Mouse (Mus musculus): ENCODE results near the gene D730048I06Rik. TPM values are rescaled to one million over a fixed set of nuclear protein-coding genes. Genes with fewer than 3 reads are reported as not detected.
"Not testable (repeated sequence)": the region's sequence is repeated elsewhere in the genome, so short reads cannot be mapped to it uniquely, and the experiment has no call there.

The D730048I06Rik gene
- polyA plus RNA-seq (2015; fragmentation: Nextera tagmentation; extraction: Ambion mirVana): not detected in 2 replicates

DNA sequence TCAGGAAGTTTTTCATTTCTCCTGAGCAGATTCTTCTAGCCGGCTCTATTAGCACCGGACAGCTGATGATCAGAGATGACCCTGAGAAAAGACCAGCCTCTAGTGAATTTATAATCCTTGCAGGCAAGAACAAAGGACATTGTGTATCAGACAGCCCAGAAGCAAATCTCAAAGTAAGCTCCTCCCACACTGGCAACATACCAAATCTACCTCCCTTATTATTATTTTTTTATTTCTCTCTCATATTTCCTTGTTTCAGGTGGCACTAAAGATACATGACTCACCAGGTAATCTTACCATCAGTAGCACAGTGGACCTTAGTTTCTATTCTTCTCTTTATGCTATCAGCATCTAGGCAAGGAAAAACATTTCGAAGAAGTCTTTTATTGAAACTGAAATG is at the start of gene D730048I06Rik, which contains the start of gene Gm27235:
Gene D730048I06Rik (minus strand): TSS at position 112 of the 400 bp plus-strand sequence.
Gene Gm27235 (minus strand): TSS at position 101 of the 400 bp plus-strand sequence.
- Histone ChIP-seq H3K9ac (replicated peaks) (no peak within 1 kb of the TSS), H3K27ac (ENCODE audit: low read depth) (no peak within 1 kb of the TSS), H3K27me3 (ENCODE audit: insufficient read depth, low read length) (no peaks in the 10 kb centered on the region), H3K9me3 (ENCODE audit: low read length) (no peaks in the 10 kb centered on the region), H3K4me1 (ENCODE audit: insufficient read depth) (no peaks in the 10 kb centered on the region), H3K4me2 (ENCODE audit: low read depth, low read length) (no peak within 1 kb of the TSS), H3K4me3 (ENCODE audit: low read depth, low read length) (no peak within 1 kb of the TSS), H3K36me3 (replicated peaks; ENCODE audit: insufficient read depth, low read length) (no peaks in the 10 kb centered on the region)
- no peak for ATAC-seq
- 83% methylated on average over 3 of the region's 3 CpGs for WGBS (ENCODE audit: insufficient replicate concordance)
- TF ChIP-seq CTCF (IDR thresholded peaks at IDR 0.05; ENCODE audit: low read depth): no peak
- no peak for TF ChIP-seq EP300 (IDR thresholded peaks at IDR 0.05; ENCODE audit: low read depth)
- DNase-seq: no peak

DNA sequence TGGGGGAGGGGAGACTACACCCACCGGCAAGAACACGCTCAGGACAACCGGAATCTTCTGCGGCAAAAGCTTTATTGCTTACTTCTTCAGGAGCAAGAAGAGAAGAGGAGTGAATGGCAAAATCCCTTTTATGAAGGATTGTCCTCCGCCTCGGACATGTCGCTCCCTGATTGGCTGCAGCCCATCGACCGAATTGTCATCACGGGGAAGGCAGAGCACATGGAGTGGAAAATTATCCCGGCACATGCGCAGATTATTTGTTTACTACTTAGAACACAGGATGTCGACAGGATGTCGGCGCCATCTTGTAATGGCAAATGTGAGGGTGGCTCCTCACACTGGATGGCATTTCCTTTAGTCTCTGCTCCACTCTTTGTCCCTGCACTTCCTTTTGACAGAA is 28.0 kb upstream of the D730048I06Rik start:
- H3K4me3 ChIP-seq (ENCODE audit: low read depth, low read length); H3K27me3 ChIP-seq (ENCODE audit: insufficient read depth, low read length); H3K9ac ChIP-seq (replicated peaks); H3K27ac ChIP-seq (ENCODE audit: low read depth); H3K4me2 ChIP-seq (ENCODE audit: low read depth, low read length); H3K9me3 ChIP-seq (ENCODE audit: low read length); H3K4me1 ChIP-seq (ENCODE audit: insufficient read depth); ATAC-seq; DNase-seq; H3K36me3 ChIP-seq (replicated peaks; ENCODE audit: insufficient read depth, low read length): not testable (repeated sequence)
- 89% methylated on average over 15 of the region's 15 CpGs for WGBS (ENCODE audit: insufficient replicate concordance)

DNA sequence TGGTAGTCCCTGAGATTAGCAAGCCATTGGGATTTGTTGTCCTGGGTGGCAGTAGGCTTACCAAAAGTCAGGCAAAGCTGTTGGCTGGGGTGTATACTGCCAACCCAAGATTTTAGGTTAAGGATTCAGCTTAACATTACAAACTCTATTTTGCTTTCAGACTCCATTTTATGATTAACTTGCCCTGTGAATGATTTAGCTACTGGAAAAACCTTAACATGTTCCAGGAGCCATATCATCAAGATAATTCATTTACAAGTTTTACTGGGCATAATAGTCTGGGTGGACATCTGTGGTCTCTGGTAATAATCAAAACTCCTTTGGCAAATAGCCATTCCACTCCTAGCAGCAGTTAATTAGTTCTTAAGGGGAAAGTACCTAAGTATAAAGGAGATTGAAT is 8.2 kb upstream of the D730048I06Rik start:
- H3K9ac ChIP-seq (replicated peaks): no peak overlapping the region
- no peak for TF ChIP-seq CTCF (IDR thresholded peaks at IDR 0.05; ENCODE audit: low read depth)
- TF ChIP-seq EP300 (IDR thresholded peaks at IDR 0.05; ENCODE audit: low read depth): no peak
- ATAC-seq (no peak), DNase-seq (no peak)
- H3K9me3 ChIP-seq (ENCODE audit: low read length): no peaks in the 10 kb centered on the region
- H3K4me2 ChIP-seq (ENCODE audit: low read depth, low read length): no peak overlapping the region
- no peaks in the 10 kb centered on the region for H3K4me1 ChIP-seq (ENCODE audit: insufficient read depth)
- no peak overlapping the region for H3K4me3 ChIP-seq (ENCODE audit: low read depth, low read length)
- H3K36me3 ChIP-seq (replicated peaks; ENCODE audit: insufficient read depth, low read length): no peaks in the 10 kb centered on the region
- no peak overlapping the region for H3K27ac ChIP-seq (ENCODE audit: low read depth)
- no peaks in the 10 kb centered on the region for H3K27me3 ChIP-seq (ENCODE audit: insufficient read depth, low read length)

DNA sequence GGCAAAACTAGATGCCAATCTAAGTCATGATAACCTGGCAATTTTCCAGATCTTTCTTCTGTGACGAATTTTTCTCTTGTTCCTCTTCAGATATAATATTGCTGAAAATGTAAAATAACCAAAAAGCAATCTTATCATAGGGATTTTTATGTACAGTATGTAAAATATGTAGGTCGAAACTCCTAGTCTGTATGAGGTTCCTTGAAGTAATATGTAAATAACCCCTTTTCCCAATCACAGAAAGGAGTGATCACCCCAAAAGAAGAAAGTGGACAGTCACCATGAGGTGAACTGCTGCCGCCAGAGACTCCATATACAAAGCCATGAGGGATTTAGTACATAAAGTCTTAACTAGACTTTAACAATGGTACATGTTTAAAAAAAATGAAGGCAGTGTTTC is 11.9 kb downstream of the D730048I06Rik start, which contains the start of gene Gm17727:
Gene Gm17727 (minus strand): TSS at position 101 of the 400 bp plus-strand sequence.
- ATAC-seq (no peak), DNase-seq (no peak)
- H3K4me2 ChIP-seq (ENCODE audit: low read depth, low read length): no peak within 1 kb of the TSS
- no peak for TF ChIP-seq CTCF (IDR thresholded peaks at IDR 0.05; ENCODE audit: low read depth)
- TF ChIP-seq EP300 (IDR thresholded peaks at IDR 0.05; ENCODE audit: low read depth): no peak
- 52% methylated on average over 3 of the region's 3 CpGs for WGBS (ENCODE audit: insufficient replicate concordance)
- H3K9ac ChIP-seq (replicated peaks): no peak within 1 kb of the TSS
- no peak within 1 kb of the TSS for H3K4me3 ChIP-seq (ENCODE audit: low read depth, low read length)
- H3K27me3 ChIP-seq (ENCODE audit: insufficient read depth, low read length): no peaks in the 10 kb centered on the region
- H3K9me3 ChIP-seq (ENCODE audit: low read length): no peaks in the 10 kb centered on the region
- no peak within 1 kb of the TSS for H3K27ac ChIP-seq (ENCODE audit: low read depth)
- no peaks in the 10 kb centered on the region for H3K36me3 ChIP-seq (replicated peaks; ENCODE audit: insufficient read depth, low read length)
- H3K4me1 ChIP-seq (ENCODE audit: insufficient read depth): no peaks in the 10 kb centered on the region

DNA sequence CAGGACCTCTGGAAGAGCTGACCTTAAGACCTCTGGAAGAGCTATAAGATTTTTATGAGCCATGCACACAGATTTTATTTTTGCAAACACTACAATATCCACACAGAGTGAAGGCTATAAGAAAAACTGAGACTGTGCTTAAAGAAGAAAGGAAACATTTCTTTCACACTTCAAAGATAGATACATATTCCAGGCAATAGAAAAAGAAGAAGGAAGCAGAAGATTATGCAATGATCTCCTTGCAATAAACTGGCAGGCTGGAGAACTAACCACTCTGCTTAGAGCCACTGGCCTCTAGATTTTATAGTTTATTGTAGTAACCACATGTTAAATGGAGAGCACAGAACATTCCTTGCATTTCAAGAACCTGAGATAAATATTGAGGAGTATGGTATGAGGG is 33.1 kb downstream of the D730048I06Rik start:
- ATAC-seq: no peak
- no peaks in the 10 kb centered on the region for H3K4me1 ChIP-seq (ENCODE audit: insufficient read depth)
- H3K27ac ChIP-seq (ENCODE audit: low read depth): no peak overlapping the region
- no peaks in the 10 kb centered on the region for H3K9me3 ChIP-seq (ENCODE audit: low read length)
- TF ChIP-seq EP300 (IDR thresholded peaks at IDR 0.05; ENCODE audit: low read depth): no peak
- no peak for TF ChIP-seq CTCF (IDR thresholded peaks at IDR 0.05; ENCODE audit: low read depth)
- H3K4me3 ChIP-seq (ENCODE audit: low read depth, low read length): no peak overlapping the region
- no peaks in the 10 kb centered on the region for H3K27me3 ChIP-seq (ENCODE audit: insufficient read depth, low read length)
- H3K36me3 ChIP-seq (replicated peaks; ENCODE audit: insufficient read depth, low read length): no peaks in the 10 kb centered on the region
- no peak overlapping the region for H3K4me2 ChIP-seq (ENCODE audit: low read depth, low read length)
- no peak for DNase-seq
- no peak overlapping the region for H3K9ac ChIP-seq (replicated peaks)

DNA sequence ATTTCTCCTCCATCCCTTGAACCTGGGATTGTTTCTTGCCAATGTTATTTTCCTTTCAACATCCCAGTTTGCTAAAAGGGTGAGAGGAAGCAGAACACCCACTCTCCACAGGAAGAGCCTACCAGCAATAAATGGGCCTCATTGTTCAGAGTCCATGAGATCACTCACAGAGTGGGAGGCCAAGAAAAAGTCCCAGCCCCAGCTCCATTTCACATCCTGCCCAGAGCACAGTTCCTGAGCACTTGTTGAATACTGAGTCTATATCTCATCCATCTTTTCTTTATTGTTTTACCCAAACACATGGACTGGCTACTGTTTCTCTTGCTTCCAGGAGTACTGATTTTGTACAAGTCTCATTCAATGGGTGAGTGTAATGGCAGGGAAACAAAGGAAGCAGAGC is 49.2 kb downstream of the D730048I06Rik start, which contains the start of gene Gm17677:
Gene Gm17677 (plus strand): TSS at position 301 of the 400 bp plus-strand sequence.
- Histone ChIP-seq H3K9ac (replicated peaks) (no peak within 1 kb of the TSS), H3K36me3 (replicated peaks; ENCODE audit: insufficient read depth, low read length) (no peaks in the 10 kb centered on the region), H3K27ac (ENCODE audit: low read depth) (no peak within 1 kb of the TSS), H3K4me1 (ENCODE audit: insufficient read depth) (no peaks in the 10 kb centered on the region), H3K9me3 (ENCODE audit: low read length) (no peaks in the 10 kb centered on the region), H3K4me3 (ENCODE audit: low read depth, low read length) (no peak within 1 kb of the TSS), H3K4me2 (ENCODE audit: low read depth, low read length) (no peak within 1 kb of the TSS), H3K27me3 (ENCODE audit: insufficient read depth, low read length) (no peaks in the 10 kb centered on the region)
- ATAC-seq (no peak), DNase-seq (no peak)
- TF ChIP-seq EP300 (IDR thresholded peaks at IDR 0.05; ENCODE audit: low read depth): no peak
- TF ChIP-seq CTCF (IDR thresholded peaks at IDR 0.05; ENCODE audit: low read depth): no peak

Other genes with a start within 250 kb of the D730048I06Rik start
- gene Ddx25, start 231.6 kb downstream of the D730048I06Rik start, polyA plus RNA-seq (2015; fragmentation: Nextera tagmentation; extraction: Ambion mirVana): 0.09 and 0.18 TPM in 2 replicates
- gene Pus3, start 231.5 kb downstream of the D730048I06Rik start, polyA plus RNA-seq (2015; fragmentation: Nextera tagmentation; extraction: Ambion mirVana): 4.7 and 5.0 TPM in 2 replicates
- gene Pate2, start 219.8 kb downstream of the D730048I06Rik start, polyA plus RNA-seq (2015; fragmentation: Nextera tagmentation; extraction: Ambion mirVana): 0.14 and 0.33 TPM in 2 replicates
- gene Hyls1, start 219.7 kb downstream of the D730048I06Rik start, polyA plus RNA-seq (2015; fragmentation: Nextera tagmentation; extraction: Ambion mirVana): 4.3 and 4.7 TPM in 2 replicates
- gene Pate4, start 178.2 kb downstream of the D730048I06Rik start, polyA plus RNA-seq (2015; fragmentation: Nextera tagmentation; extraction: Ambion mirVana): not detected in 2 replicates
- not detected in 2 replicates for gene Pate3, start 141.9 kb downstream of the D730048I06Rik start, polyA plus RNA-seq (2015; fragmentation: Nextera tagmentation; extraction: Ambion mirVana)
- gene Pate1, start 102.7 kb downstream of the D730048I06Rik start, polyA plus RNA-seq (2015; fragmentation: Nextera tagmentation; extraction: Ambion mirVana): not detected in 2 replicates
- gene Gm17677, start 49.1 kb downstream of the D730048I06Rik start, polyA plus RNA-seq (2015; fragmentation: Nextera tagmentation; extraction: Ambion mirVana): not detected in 2 replicates
- not detected in 2 replicates for gene Gm17727, start 12.0 kb downstream of the D730048I06Rik start, polyA plus RNA-seq (2015; fragmentation: Nextera tagmentation; extraction: Ambion mirVana)
- not detected in 2 replicates for gene Gm27235, start within 50 bp of the D730048I06Rik start, polyA plus RNA-seq (2015; fragmentation: Nextera tagmentation; extraction: Ambion mirVana)
- not detected in 2 replicates for gene 9230110F15Rik, start 54.0 kb upstream of the D730048I06Rik start, polyA plus RNA-seq (2015; fragmentation: Nextera tagmentation; extraction: Ambion mirVana)
- gene 9230113P08Rik, start 118.3 kb upstream of the D730048I06Rik start, polyA plus RNA-seq (2015; fragmentation: Nextera tagmentation; extraction: Ambion mirVana): not detected in 2 replicates

Measured in liver, postnatal 0 days (tissue).